In genomic region chr16:96127657-96128344, GRCm38 (mm10) we compare ENCODE assay signal across 8 mouse cellular contexts. TPM values are rescaled to one million over a fixed set of nuclear protein-coding genes. Genes with fewer than 3 reads are reported as not detected.
DNase-seq lines count a peak whose midpoint lies in the region; ATAC-seq lines count a peak whose summit lies in the region.

Gene Hmgn1, minus strand, starts transcription at chr16:96127729.

- no peaks in the 10 kb centered on the region for H3K79me2 ChIP-seq in macrophage (ENCODE audit: inconsistent target)

- peaks cover 24% of the 10 kb centered on the region for H3K4me1 ChIP-seq in hindbrain, embryonic 16.5 days (ENCODE audit: control insufficient read depth, insufficient read depth, low read depth, low read length)

- no peaks in the 10 kb centered on the region for H3K27me3 ChIP-seq in hindbrain, embryonic 16.5 days (replicated peaks; ENCODE audit: control insufficient read depth, insufficient read depth, low read length)

- ATAC-seq in hindbrain, embryonic 16.5 days, result peak; percentile 98

- peak within 1 kb of the TSS; percentile 98 for H3K9ac ChIP-seq in hindbrain, embryonic 16.5 days (ENCODE audit: low read depth, low read length)

- H3K4me2 ChIP-seq in hindbrain, embryonic 16.5 days (ENCODE audit: low read length), result peak within 1 kb of the TSS; percentile 92

- DNase-seq in T-cell, adult 2 months (ENCODE audit: low spot score), result peak; percentile 94
- DNase-seq in cerebellum, postnatal 36 days, result peak; percentile 94 to 96
- peak; percentile 95 for DNase-seq in gastrocnemius, adult 18-20 months (ENCODE audit: low spot score)
- DNase-seq in left cerebral cortex, adult 18-20 months (ENCODE audit: low spot score in 2 of 2), result peak; percentile 85 to 93
- peak; percentile 96 for DNase-seq in right cerebral cortex, adult 18-20 months
- DNase-seq in urinary bladder, postnatal 10 days (ENCODE audit: low spot score), result peak; percentile 85

- peak within 1 kb of the TSS; percentile 98 for H3K27ac ChIP-seq in hindbrain, embryonic 16.5 days (ENCODE audit: low read depth, low read length)
- H3K27ac ChIP-seq in macrophage, result peak within 1 kb of the TSS; percentile 33

- H3K9me3 ChIP-seq in hindbrain, embryonic 16.5 days (ENCODE audit: control insufficient read depth, low read length), result no peaks in the 10 kb centered on the region

- peak within 1 kb of the TSS; percentile 96 for H3K4me3 ChIP-seq in hindbrain, embryonic 16.5 days (ENCODE audit: low read length)
- peak within 1 kb of the TSS; percentile 51 for H3K4me3 ChIP-seq in macrophage (ENCODE audit: inconsistent target)

- under 1% methylated on average over 56 of the region's 72 CpGs for WGBS in hindbrain, embryonic 16.5 days
- under 1% methylated on average over 57 of the region's 72 CpGs for WGBS in macrophage (ENCODE audit: missing documents)

- H3K36me3 ChIP-seq in hindbrain, embryonic 16.5 days (ENCODE audit: control insufficient read depth, insufficient read depth, low read length), result peaks cover 10% of the 10 kb centered on the region
- H3K36me3 ChIP-seq in macrophage (ENCODE audit: inconsistent target), result peaks cover 16% of the 10 kb centered on the region

RNA-seq across cellular contexts. Expression of gene Hmgn1, which starts in this region (rescaled TPM):
- total RNA-seq in gastrocnemius, adult 18-20 months (2021), result 10 to 100 TPM; 22.7 to 33.2 TPM
- 256 and 284 TPM in 2 replicates for polyA plus RNA-seq in hindbrain, embryonic 16.5 days (2015; fragmentation: Nextera tagmentation; extraction: Ambion mirVana)
- total RNA-seq in left cerebral cortex, adult 18-20 months (2021), result 10 to 100 TPM; 65.7 to 67.0 TPM
- total RNA-seq in macrophage (2018; cell fraction: chromatin; rRNA removed), result 100 to 1,000 TPM in 1 of 26 experiments, 10 to 100 TPM in 24, 1 to 10 TPM in 1; 8.3 to 109 (median 30.2) TPM
- 10 to 100 TPM; 27.5 to 90.7 (median 55.8) TPM for total RNA-seq in macrophage (2018; cell fraction: cytosol; rRNA removed)
- total RNA-seq in macrophage (2018; cell fraction: nucleus; rRNA removed), result 10 to 100 TPM in 22 of 26 experiments, 1 to 10 TPM in 4; 7.1 to 73.9 (median 16.2) TPM
- 52.6 to 143 TPM (median 72.6 TPM) in 3 replicates for polyA plus RNA-seq in macrophage (2018)

Comparison
In these comparisons a context has a peak if more than half of its experiments do, and no peak if none do; other contexts are left out.
1. Peak in every context shown above with its lines: DNase-seq, ATAC-seq, H3K4me3 ChIP-seq and H3K27ac ChIP-seq.